Mouse (Mus musculus): ENCODE measurements around the gene Casc4.

Gene Casc4

GRCm38 (mm10) chr2:121866632-121867050 is at the start of gene Casc4:
Gene Casc4, plus strand, starts transcription at chr2:121866970.
- in situ Hi-C loops (cut with MboI; ENCODE audit: unreplicated experiment in 2 of 2) = loop anchor here in 1 of 2 experiments (10.0 kb wide), 1 partner anchor 88 kb away; the partner anchor contains the start of genes Ctdspl2 and Mageb3

- in situ Hi-C loops (cut with MboI; ENCODE audit: unreplicated experiment in 2 of 2) = no loop called here
Measured at GRCm38 (mm10) chr2:121821787-121822186, 45.0 kb upstream of the Casc4 start.

- in situ Hi-C loops (cut with MboI; ENCODE audit: unreplicated experiment in 2 of 2) = no loop called here
Measured at GRCm38 (mm10) chr2:121824653-121825052, 42.1 kb upstream of the Casc4 start.

- in situ Hi-C loops (cut with MboI; ENCODE audit: unreplicated experiment in 2 of 2) = no loop called here
Measured at GRCm38 (mm10) chr2:121826189-121826588, 40.6 kb upstream of the Casc4 start.

- in situ Hi-C loops (cut with MboI; ENCODE audit: unreplicated experiment in 2 of 2) = no loop called here
Measured at GRCm38 (mm10) chr2:121828411-121828810, 38.4 kb upstream of the Casc4 start.

GRCm38 (mm10) chr2:121832484-121832894 is 34.3 kb upstream of the Casc4 start:
- in situ Hi-C loops (cut with MboI; ENCODE audit: unreplicated experiment in 2 of 2) = loop anchor here (5.0 to 10.0 kb wide), 2 partner anchors 260 to 428 kb away; no protein-coding TSS in a partner anchor

- in situ Hi-C loops (cut with MboI; ENCODE audit: unreplicated experiment in 2 of 2) = loop anchor here (5.0 to 10.0 kb wide), 2 partner anchors 263 to 430 kb away; no protein-coding TSS in a partner anchor
Measured at GRCm38 (mm10) chr2:121834926-121835325, 31.8 kb upstream of the Casc4 start.

- in situ Hi-C loops (cut with MboI; ENCODE audit: unreplicated experiment in 2 of 2) = no loop called here
Measured at GRCm38 (mm10) chr2:121841453-121841852, 25.3 kb upstream of the Casc4 start.

- in situ Hi-C loops (cut with MboI; ENCODE audit: unreplicated experiment in 2 of 2) = no loop called here
Measured at GRCm38 (mm10) chr2:121842249-121842648, 24.5 kb upstream of the Casc4 start.

- in situ Hi-C loops (cut with MboI; ENCODE audit: unreplicated experiment in 2 of 2) = no loop called here
Measured at GRCm38 (mm10) chr2:121846050-121846449, 20.7 kb upstream of the Casc4 start.

- in situ Hi-C loops (cut with MboI; ENCODE audit: unreplicated experiment in 2 of 2) = no loop called here
Measured at GRCm38 (mm10) chr2:121852045-121852444, 14.7 kb upstream of the Casc4 start.

- in situ Hi-C loops (cut with MboI; ENCODE audit: unreplicated experiment in 2 of 2) = no loop called here
Measured at GRCm38 (mm10) chr2:121853974-121854373, 12.8 kb upstream of the Casc4 start.

- in situ Hi-C loops (cut with MboI; ENCODE audit: unreplicated experiment in 2 of 2) = no loop called here
Measured at GRCm38 (mm10) chr2:121859380-121859980, 7.3 kb upstream of the Casc4 start.

- in situ Hi-C loops (cut with MboI; ENCODE audit: unreplicated experiment in 2 of 2) = loop anchor here in 1 of 2 experiments (10.0 kb wide), 1 partner anchor 89 kb away; the partner anchor contains the start of genes Ctdspl2 and Mageb3
Measured at GRCm38 (mm10) chr2:121866071-121866601, 634 bp upstream of the Casc4 start.

- in situ Hi-C loops (cut with MboI; ENCODE audit: unreplicated experiment in 2 of 2) = loop anchor here in 1 of 2 experiments (10.0 kb wide), 1 partner anchor 88 kb away; the partner anchor contains the start of genes Ctdspl2 and Mageb3
Measured at GRCm38 (mm10) chr2:121867051-121867928, 520 bp downstream of the Casc4 start.

- in situ Hi-C loops (cut with MboI; ENCODE audit: unreplicated experiment in 2 of 2) = no loop called here
Measured at GRCm38 (mm10) chr2:121879506-121879905, 12.7 kb downstream of the Casc4 start.

- in situ Hi-C loops (cut with MboI; ENCODE audit: unreplicated experiment in 2 of 2) = no loop called here
Measured at GRCm38 (mm10) chr2:121885509-121886106, 18.8 kb downstream of the Casc4 start.

- in situ Hi-C loops (cut with MboI; ENCODE audit: unreplicated experiment in 2 of 2) = no loop called here
Measured at GRCm38 (mm10) chr2:121886406-121886805, 19.6 kb downstream of the Casc4 start.

GRCm38 (mm10) chr2:121888720-121889497 is 22.1 kb downstream of the Casc4 start:
- in situ Hi-C loops (cut with MboI; ENCODE audit: unreplicated experiment in 2 of 2) = no loop called here

GRCm38 (mm10) chr2:121895261-121895660 is 28.5 kb downstream of the Casc4 start:
- in situ Hi-C loops (cut with MboI; ENCODE audit: unreplicated experiment in 2 of 2) = no loop called here

Measured in v-Abl transformed pro-B cells (cell line).